Mouse (Mus musculus) skeletal muscle tissue, postnatal 0 days (tissue): ENCODE data around the gene Gna12. TPM values are rescaled to one million over a fixed set of nuclear protein-coding genes. Genes with fewer than 3 reads are reported as not detected.

ENCODE experiments used
- polyA plus RNA-seq: library from polyadenylated mRNA; unstranded; fragments of >200 nt; fragmentation: Nextera tagmentation; extraction: Ambion mirVana; gene quantifications from 2 replicates; pipeline ENCODE4 v1.2.1, GENCODE M21; 2015

Gna12 gene
- 11.6 and 14.0 TPM in 2 replicates for polyA plus RNA-seq

DNA sequence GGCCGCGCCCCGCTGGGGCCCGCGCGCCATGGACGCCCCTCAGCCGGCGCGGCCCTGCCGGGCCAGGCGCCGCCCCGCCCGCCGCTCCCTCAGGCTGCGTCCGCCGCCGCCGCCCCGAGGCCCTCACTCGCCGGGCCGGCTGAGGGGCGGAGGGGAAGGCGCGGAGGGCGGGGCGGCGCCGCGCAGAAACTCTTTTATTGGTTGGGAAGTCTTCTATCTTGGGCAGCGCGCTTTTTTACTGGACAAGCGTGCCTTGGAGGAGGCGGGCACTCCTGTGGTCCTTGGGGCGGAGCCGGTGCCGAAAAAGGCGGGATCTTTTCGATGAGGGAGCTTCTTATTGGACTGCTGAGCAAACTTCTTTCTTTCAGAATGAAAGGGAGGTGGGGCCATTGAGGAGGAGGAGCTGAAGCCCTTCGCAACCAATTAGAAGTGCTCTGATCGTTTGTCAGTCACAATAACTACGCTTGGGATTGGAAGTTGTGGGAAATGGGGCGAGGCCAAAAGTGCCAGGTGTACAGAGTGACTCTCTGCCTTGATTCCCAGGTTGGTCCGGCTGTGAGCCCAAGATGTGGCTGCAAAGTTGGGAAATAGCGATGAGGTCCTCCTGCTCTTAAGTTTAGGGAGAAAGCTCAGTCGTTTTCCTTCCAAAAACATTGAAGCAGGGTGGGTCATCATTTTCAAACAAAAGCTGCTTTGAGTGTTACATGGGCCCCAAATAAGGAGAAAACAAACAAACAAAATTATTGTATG, at the start of gene Gna12:
TSS of gene Gna12 (minus strand) at position 118 of the 750 bp plus-strand sequence.

DNA sequence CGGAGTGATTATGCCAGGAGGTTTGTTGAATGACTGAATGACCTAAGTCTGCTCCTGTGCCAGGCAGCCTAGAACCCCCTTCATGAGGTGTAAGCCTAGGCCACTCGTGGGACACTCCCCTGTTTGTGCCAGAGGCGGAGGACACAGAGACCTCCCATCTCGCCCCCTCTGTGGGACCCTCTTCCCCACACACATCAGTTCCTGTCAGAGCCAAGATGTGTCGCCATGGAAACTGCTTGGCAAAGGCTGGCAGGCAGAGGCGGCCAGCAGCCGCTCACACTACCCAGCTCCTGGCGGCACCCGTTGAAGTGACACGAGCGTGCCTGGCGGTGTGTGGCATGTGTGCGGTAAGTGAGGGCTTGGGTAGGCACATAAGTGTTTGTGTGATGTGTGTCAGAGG, 106.4 kb downstream of the Gna12 start, which contains the start of gene Amz1:
TSS of gene Amz1 (plus strand) at position 306 of the 400 bp plus-strand sequence.

Other genes with a start within 250 kb of the Gna12 start
- gene Lfng, start 223.1 kb downstream of the Gna12 start, polyA plus RNA-seq: 8.6 and 8.9 TPM in 2 replicates
- gene Ttyh3, start 181.4 kb downstream of the Gna12 start, polyA plus RNA-seq: 11.2 and 13.3 TPM in 2 replicates
- gene Iqce, start 128.1 kb downstream of the Gna12 start, polyA plus RNA-seq: 5.9 and 6.1 TPM in 2 replicates
- 10.3 and 10.4 TPM in 2 replicates for gene Brat1, start 125.4 kb downstream of the Gna12 start, polyA plus RNA-seq
- 0.61 and 1.0 TPM in 2 replicates for gene Amz1, start 106.3 kb downstream of the Gna12 start, polyA plus RNA-seq
- 0.06 and 0.15 TPM in 2 replicates for gene Card11, start 170.2 kb upstream of the Gna12 start, polyA plus RNA-seq